Mouse (Mus musculus) neural tube, embryonic 12.5 days (tissue): ENCODE measurements around the gene Atl1. TPM values are rescaled to one million over a fixed set of nuclear protein-coding genes. Genes with fewer than 3 reads are reported as not detected.

Experiments
- ATAC-seq: fragments of 200-750 bp; cut with Nextera tagmentation; 2 replicates; pipeline ENCODE4 v1.8.0; 2017; ENCODE audit warnings: low read depth, mild to moderate bottlenecking, moderate TSS enrichment, moderate library complexity; ENCODE audit not compliant: low FRiP score
- H3K27ac ChIP-seq: fragments of 300-500 bp; sonication (generic); 2 replicates; pipeline ENCODE4 v1.5.1; 2016
- H3K27me3 ChIP-seq: fragments of 300-500 bp; sonication (generic); replicated peaks from 2 replicates; pipeline ENCODE4 v1.6.1; 2016; ENCODE audit warnings: mild to moderate bottlenecking
- H3K36me3 ChIP-seq: fragments of 300-500 bp; sonication (generic); 2 replicates; pipeline ENCODE4 v1.6.1; 2016; ENCODE audit warnings: mild to moderate bottlenecking
- H3K4me1 ChIP-seq: fragments of 300-500 bp; sonication (generic); 2 replicates; pipeline ENCODE4 v1.6.1; 2016
- H3K4me2 ChIP-seq: fragments of 300-500 bp; sonication (generic); replicated peaks from 2 replicates; pipeline ENCODE4 v1.6.1; 2016; ENCODE audit warnings: mild to moderate bottlenecking
- H3K4me3 ChIP-seq: fragments of 300-500 bp; sonication (generic); 2 replicates; pipeline ENCODE4 v1.5.1; 2016
- H3K9ac ChIP-seq: fragments of 300-500 bp; sonication (generic); 2 replicates; pipeline ENCODE4 v1.6.1; 2016; ENCODE audit warnings: mild to moderate bottlenecking
- H3K9me3 ChIP-seq: fragments of 300-500 bp; sonication (generic); 2 replicates; pipeline ENCODE4 v1.6.1; 2016; ENCODE audit warnings: mild to moderate bottlenecking
- WGBS: fragments of 180-500 bp; shearing (Covaris S2); methylation state at CpG from one replicate; pipeline ENCODE4 v1.1.7; 2016; 5-methylcytosine and 5-hydroxymethylcytosine counted together
- polyA plus RNA-seq: library from polyadenylated mRNA; unstranded; fragments of >200 nt; fragmentation: Nextera tagmentation; extraction: Ambion mirVana; gene quantifications from 2 replicates; pipeline ENCODE4 v1.2.1, GENCODE M21; 2016

Atl1 gene
- polyA plus RNA-seq, 1 experiment from 2014 or later = 73.4 TPM

DNA sequence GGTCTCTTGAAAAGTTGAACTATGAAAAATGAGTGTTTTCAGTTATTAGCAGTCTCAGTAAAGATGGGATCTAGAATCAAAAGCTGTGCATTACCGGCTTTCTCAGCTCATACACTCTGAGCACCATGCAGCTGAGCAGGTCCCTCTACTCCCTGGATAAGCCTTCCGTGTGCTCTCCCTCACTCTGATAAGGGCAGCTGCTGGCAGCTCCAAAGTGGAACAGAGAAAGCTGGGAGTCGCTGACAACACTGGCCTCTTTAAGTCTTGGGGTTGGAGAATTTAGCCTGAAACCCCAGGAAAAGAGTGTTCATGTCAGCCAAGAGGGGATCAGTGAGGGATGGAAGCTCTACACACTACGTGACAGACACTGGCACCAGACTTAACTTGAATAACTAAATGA is 33.6 kb upstream of the Atl1 start:
- no peak overlapping the region for H3K4me2 ChIP-seq
- peaks cover 9% of the 10 kb centered on the region; the same call in 1 of the 2 replicates for H3K36me3 ChIP-seq
- no peaks in the 10 kb centered on the region for H3K27me3 ChIP-seq
- H3K4me3 ChIP-seq = no peak overlapping the region
- WGBS = 95% methylated on average over 4 of the region's 4 CpGs
- no peak for ATAC-seq
- H3K9me3 ChIP-seq = no peaks in the 10 kb centered on the region
- H3K27ac ChIP-seq = no peak overlapping the region
- no peak overlapping the region for H3K9ac ChIP-seq
- no peaks in the 10 kb centered on the region for H3K4me1 ChIP-seq

DNA sequence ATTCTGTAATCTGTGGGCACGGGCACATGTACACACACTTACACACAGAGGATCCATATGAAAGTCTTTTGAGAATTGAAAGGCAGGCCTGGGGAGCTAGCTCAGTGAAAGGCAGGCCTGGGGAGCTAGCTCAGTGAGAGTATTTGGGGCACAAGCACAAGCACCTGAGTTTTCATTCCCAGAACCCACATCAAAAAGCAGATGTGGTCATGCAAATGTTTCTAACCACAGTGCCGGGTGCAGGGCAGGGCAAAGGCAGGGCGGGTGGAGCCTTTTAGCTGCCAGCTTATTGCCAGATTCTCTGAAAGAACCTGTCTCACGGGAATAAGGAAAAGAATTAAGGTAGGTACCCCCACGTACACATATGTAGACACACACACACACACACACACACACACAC is 28.9 kb upstream of the Atl1 start:
- 85% methylated on average over 5 of the region's 5 CpGs for WGBS
- H3K4me3 ChIP-seq = no peak overlapping the region
- no peak for ATAC-seq
- no peaks in the 10 kb centered on the region for H3K27me3 ChIP-seq
- no peak overlapping the region for H3K27ac ChIP-seq
- no peak overlapping the region for H3K9ac ChIP-seq
- no peaks in the 10 kb centered on the region for H3K4me1 ChIP-seq
- H3K4me2 ChIP-seq = no peak overlapping the region
- H3K9me3 ChIP-seq = no peaks in the 10 kb centered on the region
- H3K36me3 ChIP-seq = 0 out of 2 replicates have a peak, but pooled peaks cover 4% of the 10 kb centered on the region

DNA sequence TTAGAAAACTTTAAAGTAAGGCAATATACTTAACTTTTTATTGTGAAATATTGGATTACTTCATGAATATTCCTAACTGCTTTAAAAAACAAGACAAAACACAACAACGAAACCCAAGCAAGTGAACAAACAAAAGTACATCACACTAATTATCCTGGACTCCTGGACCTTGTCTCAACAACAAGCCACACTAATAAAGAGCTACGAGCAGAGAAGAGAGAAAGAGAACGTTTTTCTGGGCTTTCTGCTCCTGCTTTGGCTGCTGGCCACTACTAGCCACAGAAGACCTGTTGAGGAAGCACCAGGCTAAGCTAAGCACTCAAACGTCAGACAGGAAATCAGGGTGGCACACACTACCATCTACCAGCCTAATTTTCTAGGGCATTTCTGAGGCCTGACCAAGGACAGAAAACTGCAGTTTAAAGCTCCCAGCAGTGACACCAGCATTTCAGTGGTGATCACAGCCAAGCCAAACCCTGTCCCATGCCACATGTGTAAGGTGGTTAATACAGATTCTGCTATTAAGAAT is 28.2 kb upstream of the Atl1 start:
- no peak overlapping the region for H3K4me3 ChIP-seq
- no peak for ATAC-seq
- whole genome bisulfite sequencing = 66% methylated on average over 4 of the region's 4 CpGs
- H3K4me1 ChIP-seq = no peaks in the 10 kb centered on the region
- H3K9ac ChIP-seq = no peak overlapping the region
- H3K36me3 ChIP-seq = 0 out of 2 replicates have a peak, but pooled peaks cover 4% of the 10 kb centered on the region
- H3K4me2 ChIP-seq = no peak overlapping the region
- no peaks in the 10 kb centered on the region for H3K9me3 ChIP-seq
- H3K27ac ChIP-seq = no peak overlapping the region
- H3K27me3 ChIP-seq = no peaks in the 10 kb centered on the region

DNA sequence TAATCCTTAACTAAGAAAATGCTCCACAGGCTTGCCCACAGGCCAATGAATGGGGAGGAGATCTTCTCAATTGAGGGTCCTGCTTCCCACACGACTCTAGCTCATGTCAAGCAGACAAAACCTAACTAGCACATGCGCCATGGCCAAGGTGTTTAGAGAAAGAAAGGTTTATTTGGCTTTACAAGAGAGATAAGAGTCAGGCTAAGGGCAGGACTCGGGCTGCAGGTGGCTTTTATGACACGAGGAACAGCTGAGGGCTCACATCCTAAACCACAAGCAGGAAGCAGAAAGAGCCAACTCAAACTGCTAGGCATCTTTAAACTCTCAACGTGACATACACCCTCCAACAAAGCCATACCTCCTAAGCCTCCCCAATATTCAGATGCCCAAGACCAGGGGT is 25.1 kb upstream of the Atl1 start:
- 79% methylated on average over 5 of the region's 5 CpGs for WGBS
- H3K9me3 ChIP-seq = no peaks in the 10 kb centered on the region
- H3K4me1 ChIP-seq = no peaks in the 10 kb centered on the region
- H3K36me3 ChIP-seq = peaks cover 13% of the 10 kb centered on the region; the same call in 1 of the 2 replicates
- ATAC-seq = no peak
- H3K9ac ChIP-seq = no peak overlapping the region
- H3K27me3 ChIP-seq = no peaks in the 10 kb centered on the region
- no peak overlapping the region for H3K4me3 ChIP-seq
- H3K27ac ChIP-seq = no peak overlapping the region
- no peak overlapping the region for H3K4me2 ChIP-seq

DNA sequence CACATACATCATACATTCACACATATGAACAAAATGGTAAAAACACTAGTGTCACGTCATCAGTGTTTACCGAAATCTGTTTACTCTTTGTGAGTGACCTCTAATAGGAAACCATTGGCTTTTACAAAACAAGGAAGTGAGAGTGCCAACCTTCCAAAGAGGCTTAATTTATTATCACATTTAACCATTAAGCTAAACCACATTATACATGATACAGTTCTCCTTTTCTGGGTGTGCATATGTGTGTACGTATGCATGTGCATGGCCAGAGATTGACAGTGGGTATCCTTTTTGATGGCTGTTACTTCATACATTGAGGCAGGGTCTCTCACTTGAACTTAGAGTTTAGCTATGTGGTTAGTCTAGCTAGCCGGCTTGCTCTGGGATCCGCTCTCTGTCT is 20.8 kb upstream of the Atl1 start:
- 96% methylated on average over 5 of the region's 5 CpGs for WGBS
- H3K27me3 ChIP-seq = no peaks in the 10 kb centered on the region
- no peak overlapping the region for H3K27ac ChIP-seq
- no peak overlapping the region for H3K4me2 ChIP-seq
- H3K4me1 ChIP-seq = no peaks in the 10 kb centered on the region
- H3K9ac ChIP-seq = no peak overlapping the region
- no peak for ATAC-seq
- no peaks in the 10 kb centered on the region for H3K9me3 ChIP-seq
- peaks cover 9% of the 10 kb centered on the region; the same call in 1 of the 2 replicates for H3K36me3 ChIP-seq
- H3K4me3 ChIP-seq = no peak overlapping the region

DNA sequence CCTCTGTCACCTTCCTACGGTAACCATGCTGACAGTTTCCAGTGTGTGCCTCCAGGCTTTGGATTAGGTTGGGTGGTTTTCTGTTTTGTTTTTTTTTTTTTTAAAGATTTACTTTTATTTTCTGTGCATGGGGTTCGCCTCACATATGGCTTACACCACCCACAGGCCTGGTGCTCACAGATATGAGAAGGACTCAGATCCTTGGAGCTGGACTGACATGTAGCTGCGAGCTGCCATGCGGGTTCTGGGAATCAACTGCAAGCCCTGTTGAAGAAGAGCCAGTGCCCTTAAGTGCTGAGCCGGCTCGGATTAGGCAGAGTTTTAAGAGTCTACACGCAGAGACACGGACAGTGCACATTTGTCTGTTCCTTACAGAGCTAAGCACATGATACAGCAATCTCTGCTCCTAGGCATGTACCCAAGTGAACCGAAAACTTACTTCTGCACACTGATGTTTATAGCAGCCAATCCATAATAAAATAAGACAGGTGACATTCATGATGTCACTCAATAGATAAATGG is 14.5 kb upstream of the Atl1 start:
- no peak overlapping the region for H3K4me2 ChIP-seq
- H3K27me3 ChIP-seq = no peaks in the 10 kb centered on the region
- H3K9me3 ChIP-seq = no peaks in the 10 kb centered on the region
- no peak overlapping the region for H3K4me3 ChIP-seq
- H3K4me1 ChIP-seq = peaks cover 19% of the 10 kb centered on the region
- H3K9ac ChIP-seq = no peak overlapping the region
- WGBS = 88% methylated on average over 9 of the region's 9 CpGs
- H3K36me3 ChIP-seq = no peaks in the 10 kb centered on the region
- ATAC-seq = no peak
- H3K27ac ChIP-seq = no peak overlapping the region

DNA sequence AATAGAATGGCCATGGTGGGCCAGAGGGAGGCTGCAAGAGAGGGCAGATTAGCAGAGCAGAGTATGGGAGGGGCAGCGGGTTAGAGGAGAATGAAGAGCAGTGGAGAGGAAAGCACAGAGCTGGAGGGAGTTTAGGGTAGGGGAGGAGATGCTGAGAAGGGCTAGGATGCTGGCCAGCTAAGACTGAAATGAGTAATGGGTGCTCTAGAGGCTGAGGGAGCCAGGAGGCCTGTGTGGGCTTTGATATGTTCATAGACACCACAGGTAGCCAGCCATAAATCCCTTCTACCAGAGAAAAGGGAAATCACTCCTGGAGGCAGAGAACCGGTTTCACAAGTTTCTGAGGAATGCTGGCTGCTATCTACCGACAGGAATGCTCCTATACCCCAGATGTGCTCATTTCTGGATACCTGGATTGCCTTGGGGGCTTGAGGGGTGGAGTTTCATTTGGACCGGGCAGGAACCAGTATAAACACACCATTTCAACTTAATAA is 13.2 kb upstream of the Atl1 start:
- ATAC-seq = peak; percentile 58
- Histone ChIP-seq H3K4me3 (no peak overlapping the region), H3K36me3 (no peaks in the 10 kb centered on the region), H3K27ac (no peak overlapping the region), H3K4me2 (0 out of 2 replicates have a peak overlapping the region, but pooled peaks have one; percentile 14), H3K9ac (no peak overlapping the region), H3K4me1 (peaks cover 19% of the 10 kb centered on the region), H3K27me3 (no peaks in the 10 kb centered on the region), H3K9me3 (no peaks in the 10 kb centered on the region)
- 4% methylated on average over 4 of the region's 4 CpGs for WGBS

DNA sequence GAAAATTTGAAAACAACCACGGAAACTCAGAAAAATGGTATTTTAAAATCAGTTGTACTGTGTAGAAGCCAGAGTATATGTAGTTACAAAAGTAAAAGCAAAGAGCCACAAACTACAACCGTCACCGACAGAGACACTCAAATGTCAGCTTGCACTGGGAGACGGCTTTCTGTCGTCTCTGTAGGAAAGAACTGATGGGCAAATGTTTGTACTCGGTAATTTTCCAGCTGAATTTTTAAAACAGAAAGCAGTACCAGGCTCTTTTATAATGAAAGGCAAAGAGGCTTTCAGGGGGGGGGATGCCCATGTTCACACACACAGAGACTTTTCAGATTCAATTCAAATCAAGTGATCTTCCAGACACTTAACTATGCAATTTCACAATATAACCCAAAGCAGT is 12.7 kb upstream of the Atl1 start:
- no peak overlapping the region for H3K4me2 ChIP-seq
- no peak overlapping the region for H3K4me3 ChIP-seq
- no peaks in the 10 kb centered on the region for H3K9me3 ChIP-seq
- H3K9ac ChIP-seq = no peak overlapping the region
- no peaks in the 10 kb centered on the region for H3K36me3 ChIP-seq
- WGBS = 26% methylated on average over 6 of the region's 6 CpGs
- H3K27ac ChIP-seq = no peak overlapping the region
- H3K4me1 ChIP-seq = peaks cover 19% of the 10 kb centered on the region
- no peak for ATAC-seq
- H3K27me3 ChIP-seq = no peaks in the 10 kb centered on the region

DNA sequence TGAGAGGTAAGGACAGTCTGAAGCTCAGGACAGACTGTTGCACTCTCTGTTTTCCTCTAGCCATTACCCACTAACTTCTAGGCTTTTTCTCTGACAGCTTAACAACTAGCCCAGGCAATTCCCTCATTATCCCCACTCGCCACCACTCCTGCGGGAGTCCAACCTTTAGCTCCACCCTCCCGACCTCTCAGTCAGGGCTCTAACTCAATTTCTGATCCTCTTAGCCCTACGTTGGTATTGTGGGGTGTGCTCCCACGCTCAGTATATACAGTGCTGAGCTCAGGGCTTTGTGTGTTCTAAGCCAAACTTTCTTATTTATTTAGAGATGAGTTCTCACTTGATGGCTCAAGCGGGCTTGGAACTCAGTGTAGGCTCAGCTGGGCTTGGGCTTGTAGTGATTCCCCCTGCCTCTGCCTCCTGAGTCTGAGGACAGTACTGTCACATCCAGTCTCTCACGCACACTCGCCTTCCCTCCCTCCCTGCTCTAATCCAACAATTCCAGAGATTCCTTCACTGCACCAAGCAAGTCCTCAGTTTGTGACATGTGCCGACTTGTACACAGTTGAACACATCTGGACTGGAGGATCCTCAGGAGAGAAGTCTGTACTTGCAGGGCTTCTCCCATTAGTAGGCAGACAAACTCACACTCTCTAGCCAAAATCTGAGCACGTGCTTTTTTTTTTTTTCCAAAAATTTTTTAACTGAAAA is 11.1 kb upstream of the Atl1 start:
- 32% methylated on average over 10 of the region's 10 CpGs for WGBS
- peaks cover 19% of the 10 kb centered on the region for H3K4me1 ChIP-seq
- H3K27ac ChIP-seq = no peak overlapping the region
- H3K9ac ChIP-seq = no peak overlapping the region
- H3K4me2 ChIP-seq = no peak overlapping the region
- no peak for ATAC-seq
- no peaks in the 10 kb centered on the region for H3K36me3 ChIP-seq
- no peaks in the 10 kb centered on the region for H3K9me3 ChIP-seq
- H3K27me3 ChIP-seq = no peaks in the 10 kb centered on the region
- no peak overlapping the region for H3K4me3 ChIP-seq

DNA sequence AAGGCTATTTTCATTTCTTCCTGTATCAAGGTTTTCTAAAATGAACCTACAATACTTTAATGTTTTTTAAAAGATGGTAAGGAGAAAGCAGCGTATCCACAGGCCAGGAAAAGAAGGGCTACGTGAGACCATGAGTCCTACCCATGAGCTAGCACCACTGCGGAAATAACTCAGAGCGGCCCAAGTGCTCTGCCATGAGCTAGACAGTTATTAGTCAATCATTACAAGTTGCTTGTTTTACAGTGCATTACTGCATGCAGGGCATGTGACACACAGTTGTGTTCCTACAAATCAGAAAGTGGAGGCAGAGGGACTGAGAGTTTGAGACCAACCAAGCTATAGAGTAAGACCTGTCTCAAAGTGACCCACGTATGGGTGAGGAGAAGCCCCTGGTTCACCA is 8.4 kb upstream of the Atl1 start:
- 0 out of 2 replicates have a peak, but pooled peaks cover 3% of the 10 kb centered on the region for H3K36me3 ChIP-seq
- H3K4me1 ChIP-seq = peaks cover 16% of the 10 kb centered on the region
- 96% methylated on average over 5 of the region's 5 CpGs for WGBS
- no peak for ATAC-seq
- no peak overlapping the region for H3K4me3 ChIP-seq
- no peak overlapping the region for H3K9ac ChIP-seq
- no peaks in the 10 kb centered on the region for H3K9me3 ChIP-seq
- H3K4me2 ChIP-seq = no peak overlapping the region
- no peaks in the 10 kb centered on the region for H3K27me3 ChIP-seq
- H3K27ac ChIP-seq = no peak overlapping the region

DNA sequence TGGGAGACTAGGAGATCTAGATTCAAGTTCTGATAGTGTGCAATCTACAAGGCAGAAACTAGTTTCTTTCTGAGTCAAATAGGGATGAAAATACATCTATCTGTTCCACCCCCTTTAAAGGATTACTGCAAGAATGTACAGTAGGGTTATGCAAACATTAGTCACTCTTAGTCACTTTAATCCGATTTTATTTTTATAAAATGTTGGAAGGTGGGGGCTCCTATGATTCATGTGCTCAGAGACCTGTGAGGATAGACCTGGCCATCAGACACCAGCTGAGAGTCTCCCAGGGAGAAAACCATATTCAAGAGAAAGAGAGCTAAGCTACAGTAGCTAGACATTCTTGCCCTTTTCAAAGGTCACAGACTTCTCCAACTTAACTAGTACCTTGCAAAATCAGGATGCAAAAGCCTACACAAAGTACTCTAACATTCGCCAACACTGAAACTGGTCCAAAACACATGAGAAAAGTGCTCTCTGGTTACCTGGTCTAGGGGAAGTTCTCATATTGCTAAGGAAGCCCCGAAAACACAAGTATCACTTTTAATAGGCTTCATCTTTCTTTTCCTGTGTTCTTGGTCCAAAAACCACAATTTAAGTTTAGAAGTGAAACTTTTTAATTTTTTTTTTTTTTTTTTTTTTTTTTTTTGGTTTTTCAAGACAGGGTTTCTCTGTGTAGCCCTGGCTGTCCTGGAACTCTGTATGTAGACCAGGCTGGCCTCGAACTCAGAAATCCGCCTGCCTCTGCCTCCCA is 7.1 kb upstream of the Atl1 start:
- H3K4me3 ChIP-seq = no peak overlapping the region
- no peaks in the 10 kb centered on the region for H3K9me3 ChIP-seq
- no peak for ATAC-seq
- H3K36me3 ChIP-seq = 0 out of 2 replicates have a peak, but pooled peaks cover 3% of the 10 kb centered on the region
- WGBS = 91% methylated on average over 5 of the region's 5 CpGs
- peaks cover 12% of the 10 kb centered on the region for H3K4me1 ChIP-seq
- no peak overlapping the region for H3K27ac ChIP-seq
- no peak overlapping the region for H3K4me2 ChIP-seq
- H3K27me3 ChIP-seq = no peaks in the 10 kb centered on the region
- no peak overlapping the region for H3K9ac ChIP-seq

DNA sequence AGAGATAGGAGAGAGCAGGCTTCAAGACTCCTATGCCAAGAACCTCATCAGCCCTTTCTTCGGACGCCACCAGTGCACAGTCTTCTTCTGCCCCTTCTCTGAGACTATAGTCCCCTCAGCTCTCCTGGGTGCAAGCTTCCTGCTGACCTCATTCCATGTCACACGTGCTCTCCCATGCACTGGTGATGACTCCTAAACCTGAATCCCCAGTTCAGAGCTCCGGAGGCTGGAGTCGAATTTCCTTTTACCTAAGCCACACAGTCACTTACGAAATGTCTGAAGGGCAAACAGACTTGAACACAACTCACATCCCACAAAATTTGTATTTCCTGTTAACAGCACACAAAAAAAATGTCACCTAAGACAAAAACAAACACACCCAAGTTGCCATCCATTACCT is 4.6 kb upstream of the Atl1 start:
- Histone ChIP-seq H3K4me1 (peaks cover 18% of the 10 kb centered on the region), H3K4me2 (no peak overlapping the region), H3K4me3 (no peak overlapping the region), H3K27me3 (no peaks in the 10 kb centered on the region), H3K9me3 (no peaks in the 10 kb centered on the region), H3K36me3 (0 out of 2 replicates have a peak, but pooled peaks cover 3% of the 10 kb centered on the region), H3K9ac (no peak overlapping the region), H3K27ac (no peak overlapping the region)
- ATAC-seq = no peak
- 86% methylated on average over 6 of the region's 6 CpGs for WGBS
